Mouse (Mus musculus) limb, embryonic 11.5 days (tissue): Measurements from ENCODE around the gene Rbm26. TPM values are rescaled to one million over a fixed set of nuclear protein-coding genes. Genes with fewer than 3 reads are reported as not detected.
A peak's percentile ranks its signal among the peaks of the same experiment; 100 is the strongest.

ENCODE experiments used
- ATAC-seq: fragments of 200-750 bp; cut with Nextera tagmentation; 2 replicates; pipeline ENCODE4 v1.8.0; 2017; ENCODE audit warnings: low read depth; ENCODE audit not compliant: insufficient number of reproducible peaks, low FRiP score, low TSS enrichment
- DNase-seq: peaks from one replicate; pipeline ENCODE4 v3.0.0-alpha.2; 2015; ENCODE audit warnings: low spot score
- H3K27ac ChIP-seq: fragments of 300-500 bp; sonication (generic); replicated peaks from 2 replicates; pipeline ENCODE4 v1.5.1; 2014; ENCODE audit warnings: low read depth, mild to moderate bottlenecking, low read length
- H3K27me3 ChIP-seq: fragments of 300-500 bp; sonication (generic); 2 replicates; pipeline ENCODE4 v1.6.1; 2014; ENCODE audit warnings: mild to moderate bottlenecking, low read length, mixed read lengths; ENCODE audit not compliant: control insufficient read depth, insufficient read depth
- H3K36me3 ChIP-seq: fragments of 300-500 bp; sonication (generic); 2 replicates; pipeline ENCODE4 v1.6.1; 2014; ENCODE audit warnings: mild to moderate bottlenecking, low read length, moderate library complexity, mixed read lengths; ENCODE audit not compliant: control insufficient read depth, insufficient read depth
- H3K4me1 ChIP-seq: fragments of 300-500 bp; sonication (generic); 2 replicates; pipeline ENCODE4 v1.6.1; 2014; ENCODE audit warnings: low read length, mixed read lengths; ENCODE audit not compliant: control insufficient read depth, insufficient read depth
- H3K4me2 ChIP-seq: fragments of 300-500 bp; sonication (generic); 2 replicates; pipeline ENCODE4 v1.6.1; 2014; ENCODE audit warnings: low read depth, mild to moderate bottlenecking, moderate library complexity; ENCODE audit not compliant: severe bottlenecking
- H3K4me3 ChIP-seq: fragments of 300-500 bp; sonication (generic); 2 replicates; pipeline ENCODE4 v1.5.1; 2014; ENCODE audit warnings: low read depth, low read length
- H3K9ac ChIP-seq: fragments of 300-500 bp; sonication (generic); 2 replicates; pipeline ENCODE4 v1.6.1; 2014; ENCODE audit warnings: mild to moderate bottlenecking, low read length
- H3K9me3 ChIP-seq: fragments of 300-500 bp; sonication (generic); 2 replicates; pipeline ENCODE4 v1.6.1; 2016; ENCODE audit warnings: low read length; ENCODE audit not compliant: control insufficient read depth
- WGBS: fragments of 180-500 bp; shearing (Covaris S2); extraction: QIAGEN DNeasy Blood & Tissue Kit; methylation state at CpG from one replicate; pipeline ENCODE4 v1.1.7; 2014; 5-methylcytosine and 5-hydroxymethylcytosine counted together
- polyA plus RNA-seq: library from polyadenylated mRNA; unstranded; fragments of >200 nt; fragmentation: Nextera tagmentation; extraction: Ambion mirVana; gene quantifications from 2 replicates; pipeline ENCODE4 v1.2.1, GENCODE M21; 2014

The Rbm26 gene
- polyA plus RNA-seq, 1 experiment from 2014 or later: 43.9 TPM

- Histone ChIP-seq H3K4me3 (no peak overlapping the region), H3K4me2 (no peak overlapping the region), H3K36me3 (no peaks in the 10 kb centered on the region), H3K27ac (no peak overlapping the region), H3K27me3 (no peaks in the 10 kb centered on the region), H3K9ac (no peak overlapping the region), H3K9me3 (no peaks in the 10 kb centered on the region), H3K4me1 (peaks cover 9% of the 10 kb centered on the region)
- 96% methylated on average over 3 of the region's 3 CpGs for WGBS
- DNase-seq (no peak), ATAC-seq (no peak)
Observed at GRCm38 (mm10) chr14:105179733-105180132, 2.6 kb upstream of the Rbm26 start.

- Histone ChIP-seq H3K27ac (no peak overlapping the region), H3K9ac (no peak overlapping the region), H3K4me3 (no peak overlapping the region), H3K4me1 (peaks cover 9% of the 10 kb centered on the region), H3K4me2 (no peak overlapping the region), H3K27me3 (no peaks in the 10 kb centered on the region), H3K9me3 (no peaks in the 10 kb centered on the region), H3K36me3 (no peaks in the 10 kb centered on the region)
- DNase-seq: no peak
- no peak for ATAC-seq
- 60% methylated on average over 7 of the region's 7 CpGs for WGBS
Observed at GRCm38 (mm10) chr14:105178996-105179395, 1.9 kb upstream of the Rbm26 start.

- WGBS: under 1% methylated on average over 72 of the region's 74 CpGs
- ATAC-seq: peak; percentile 80
- Histone ChIP-seq H3K9ac (peak overlapping the region; percentile 98), H3K4me3 (peak overlapping the region; percentile 94), H3K4me2 (peak overlapping the region; percentile 79), H3K4me1 (peaks cover 9% of the 10 kb centered on the region), H3K9me3 (no peaks in the 10 kb centered on the region), H3K36me3 (no peaks in the 10 kb centered on the region), H3K27ac (peak overlapping the region; percentile 89), H3K27me3 (no peaks in the 10 kb centered on the region)
- peak; percentile 59 for DNase-seq
Observed at GRCm38 (mm10) chr14:105176381-105177168, 552 bp downstream of the Rbm26 start.

- H3K4me3 ChIP-seq: no peak overlapping the region
- no peak overlapping the region for H3K4me2 ChIP-seq
- H3K9me3 ChIP-seq: no peaks in the 10 kb centered on the region
- 92% methylated on average over 1 of the region's 1 CpGs for WGBS
- H3K27me3 ChIP-seq: no peaks in the 10 kb centered on the region
- no peak overlapping the region for H3K27ac ChIP-seq
- no peaks in the 10 kb centered on the region for H3K36me3 ChIP-seq
- ATAC-seq (no peak), DNase-seq (no peak)
- H3K9ac ChIP-seq: no peak overlapping the region
- H3K4me1 ChIP-seq: no peaks in the 10 kb centered on the region
Observed at GRCm38 (mm10) chr14:105167181-105167580, 9.9 kb downstream of the Rbm26 start.

GRCm38 (mm10) chr14:105164793-105165192 is 12.3 kb downstream of the Rbm26 start:
- Histone ChIP-seq H3K4me3 (no peak overlapping the region), H3K27me3 (no peaks in the 10 kb centered on the region), H3K4me1 (no peaks in the 10 kb centered on the region), H3K27ac (no peak overlapping the region), H3K9ac (no peak overlapping the region), H3K9me3 (no peaks in the 10 kb centered on the region), H3K36me3 (0 out of 2 replicates have a peak, but pooled peaks cover 2% of the 10 kb centered on the region), H3K4me2 (no peak overlapping the region)
- DNase-seq: no peak
- ATAC-seq: no peak
- 35% methylated on average over 4 of the region's 4 CpGs for WGBS

GRCm38 (mm10) chr14:105161334-105161733 is 15.8 kb downstream of the Rbm26 start:
- Histone ChIP-seq H3K36me3 (peaks cover 4% of the 10 kb centered on the region; the same call in 1 of the 2 replicates), H3K4me3 (no peak overlapping the region), H3K4me1 (no peaks in the 10 kb centered on the region), H3K27me3 (no peaks in the 10 kb centered on the region), H3K4me2 (no peak overlapping the region), H3K9me3 (no peaks in the 10 kb centered on the region), H3K9ac (no peak overlapping the region), H3K27ac (no peak overlapping the region)
- no peak for ATAC-seq
- WGBS: 92% methylated on average over 1 of the region's 1 CpGs
- DNase-seq: no peak

- DNase-seq: no peak
- H3K9me3 ChIP-seq: no peaks in the 10 kb centered on the region
- no peak overlapping the region for H3K4me3 ChIP-seq
- no peak overlapping the region for H3K4me2 ChIP-seq
- peaks cover 4% of the 10 kb centered on the region; the same call in 1 of the 2 replicates for H3K36me3 ChIP-seq
- no peaks in the 10 kb centered on the region for H3K4me1 ChIP-seq
- ATAC-seq: no peak
- no peak overlapping the region for H3K27ac ChIP-seq
- H3K27me3 ChIP-seq: no peaks in the 10 kb centered on the region
- WGBS: 14% methylated on average over 2 of the region's 2 CpGs
- no peak overlapping the region for H3K9ac ChIP-seq
Observed at GRCm38 (mm10) chr14:105158526-105158925, 18.6 kb downstream of the Rbm26 start.

- Histone ChIP-seq H3K27me3 (no peaks in the 10 kb centered on the region), H3K27ac (no peak overlapping the region)
Observed at GRCm38 (mm10) chr14:105134076-105134475, 43.1 kb downstream of the Rbm26 start.

More at GRCm38 (mm10) chr14:105134076-105134475, 43.1 kb downstream of the Rbm26 start:
- 92% methylated on average over 3 of the region's 3 CpGs for WGBS
- no peak for DNase-seq
- Histone ChIP-seq H3K4me3 (no peak overlapping the region), H3K9ac (no peak overlapping the region), H3K4me1 (no peaks in the 10 kb centered on the region), H3K9me3 (no peaks in the 10 kb centered on the region), H3K36me3 (no peaks in the 10 kb centered on the region), H3K4me2 (no peak overlapping the region)
- no peak for ATAC-seq
